Mouse (Mus musculus): ENCODE measurements around the gene Osbpl8. TPM values are rescaled to one million over a fixed set of nuclear protein-coding genes. Genes with fewer than 3 reads are reported as not detected.
"Not testable (repeated sequence)": the region's sequence is repeated elsewhere in the genome, so short reads cannot be mapped to it uniquely, and the experiment has no call there.

Gene Osbpl8
- polyA plus RNA-seq, 1 experiment, result 1.3 TPM

DNA sequence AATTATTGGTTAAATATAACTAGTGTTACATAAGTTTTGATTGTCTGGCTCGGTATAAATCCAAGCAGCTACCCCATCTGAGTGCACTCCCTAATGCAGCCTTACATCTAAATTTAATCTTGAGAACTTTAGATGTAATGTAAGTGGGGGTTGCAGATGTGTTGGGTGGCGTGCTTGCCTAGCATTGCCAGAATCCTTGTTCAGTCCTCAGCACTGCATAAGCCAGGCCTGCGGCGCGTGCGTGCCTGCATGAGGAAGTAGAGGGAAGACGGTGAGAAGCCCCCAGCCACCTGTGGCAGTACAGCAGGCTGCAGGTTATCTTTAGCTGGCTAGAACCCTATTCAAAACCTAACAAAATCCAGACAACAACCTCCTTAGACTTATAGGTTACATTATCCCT lies 13.5 kb downstream of the Osbpl8 start:
- H3K9me3 ChIP-seq, result no peaks in the 10 kb centered on the region
- TF ChIP-seq GATA1 (IDR thresholded peaks at IDR 0.05; ENCODE audit: borderline replicate concordance, low read length), result no peak
- TF ChIP-seq FLI1 (IDR thresholded peaks at IDR 0.05; ENCODE audit: low read length), result no peak
- no peaks in the 10 kb centered on the region for H3K27me3 ChIP-seq (replicated peaks)
- H3K36me3 ChIP-seq (replicated peaks; ENCODE audit: low read length), result peaks cover 13% of the 10 kb centered on the region
- H3K4me3 ChIP-seq (replicated peaks), result peak overlapping the region; percentile 53
- H3K4me1 ChIP-seq, result peaks cover 78% of the 10 kb centered on the region

DNA sequence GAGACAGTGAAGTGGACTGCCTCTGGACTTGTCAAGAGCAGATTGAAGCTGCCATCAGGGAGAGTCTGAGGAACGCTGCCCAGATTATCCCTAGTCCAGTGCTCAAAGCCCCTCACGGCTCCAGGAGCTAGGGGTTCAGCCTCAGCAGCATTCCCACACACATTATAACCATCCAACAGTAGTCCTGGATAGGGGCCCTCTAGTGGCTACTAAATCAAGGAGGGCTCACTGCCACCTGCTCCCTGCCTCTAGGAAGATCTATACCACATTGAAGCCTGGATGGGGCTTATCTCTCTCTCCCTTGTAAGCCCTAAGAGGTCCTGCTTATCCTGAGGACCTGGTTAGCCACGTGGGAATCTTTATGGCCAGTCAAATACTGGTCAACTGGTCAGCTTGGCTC lies 16.1 kb downstream of the Osbpl8 start:
- no peak overlapping the region for H3K4me3 ChIP-seq (replicated peaks)
- H3K36me3 ChIP-seq (replicated peaks; ENCODE audit: low read length), result peaks cover 13% of the 10 kb centered on the region
- peaks cover 81% of the 10 kb centered on the region for H3K4me1 ChIP-seq
- H3K27me3 ChIP-seq (replicated peaks), result no peaks in the 10 kb centered on the region
- no peaks in the 10 kb centered on the region for H3K9me3 ChIP-seq
- TF ChIP-seq FLI1 (IDR thresholded peaks at IDR 0.05; ENCODE audit: low read length) (no peak), GATA1 (IDR thresholded peaks at IDR 0.05; ENCODE audit: borderline replicate concordance, low read length) (no peak)

DNA sequence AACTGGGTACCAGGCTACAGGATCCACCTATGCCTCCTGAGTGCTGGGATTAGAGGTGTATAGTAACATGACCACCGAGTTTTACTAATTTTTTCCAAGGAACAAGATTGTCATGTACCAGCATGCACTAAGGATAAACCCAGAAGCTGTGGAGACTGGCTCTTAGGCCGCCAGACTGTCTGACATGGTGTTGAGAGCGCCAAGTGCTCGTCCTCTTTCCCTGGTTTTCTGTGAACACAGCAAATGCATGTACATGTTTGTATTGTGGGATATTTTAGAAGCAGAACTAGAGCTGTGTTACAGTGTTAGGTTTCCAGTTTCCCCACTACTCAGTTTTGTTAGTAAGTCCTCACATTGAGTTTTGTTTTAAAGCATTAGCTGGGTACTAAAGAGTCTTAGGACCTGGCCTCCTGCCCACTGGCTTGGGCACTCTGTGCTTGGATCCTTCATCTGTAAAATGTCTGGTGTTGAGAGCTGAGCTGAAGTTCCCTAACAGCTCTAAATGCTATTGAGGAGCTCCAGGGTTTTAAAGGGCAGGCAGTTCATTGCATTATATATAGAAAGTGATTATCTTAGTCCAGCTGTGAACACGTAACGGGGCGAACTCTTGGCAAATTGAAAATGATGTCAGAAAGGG lies 19.2 kb downstream of the Osbpl8 start:
- no peaks in the 10 kb centered on the region for H3K9me3 ChIP-seq
- TF ChIP-seq FLI1 (IDR thresholded peaks at IDR 0.05; ENCODE audit: low read length) (no peak), GATA1 (IDR thresholded peaks at IDR 0.05; ENCODE audit: borderline replicate concordance, low read length) (no peak)
- no peaks in the 10 kb centered on the region for H3K27me3 ChIP-seq (replicated peaks)
- peaks cover 18% of the 10 kb centered on the region for H3K36me3 ChIP-seq (replicated peaks; ENCODE audit: low read length)
- peaks cover 66% of the 10 kb centered on the region for H3K4me1 ChIP-seq
- H3K4me3 ChIP-seq (replicated peaks), result no peak overlapping the region

DNA sequence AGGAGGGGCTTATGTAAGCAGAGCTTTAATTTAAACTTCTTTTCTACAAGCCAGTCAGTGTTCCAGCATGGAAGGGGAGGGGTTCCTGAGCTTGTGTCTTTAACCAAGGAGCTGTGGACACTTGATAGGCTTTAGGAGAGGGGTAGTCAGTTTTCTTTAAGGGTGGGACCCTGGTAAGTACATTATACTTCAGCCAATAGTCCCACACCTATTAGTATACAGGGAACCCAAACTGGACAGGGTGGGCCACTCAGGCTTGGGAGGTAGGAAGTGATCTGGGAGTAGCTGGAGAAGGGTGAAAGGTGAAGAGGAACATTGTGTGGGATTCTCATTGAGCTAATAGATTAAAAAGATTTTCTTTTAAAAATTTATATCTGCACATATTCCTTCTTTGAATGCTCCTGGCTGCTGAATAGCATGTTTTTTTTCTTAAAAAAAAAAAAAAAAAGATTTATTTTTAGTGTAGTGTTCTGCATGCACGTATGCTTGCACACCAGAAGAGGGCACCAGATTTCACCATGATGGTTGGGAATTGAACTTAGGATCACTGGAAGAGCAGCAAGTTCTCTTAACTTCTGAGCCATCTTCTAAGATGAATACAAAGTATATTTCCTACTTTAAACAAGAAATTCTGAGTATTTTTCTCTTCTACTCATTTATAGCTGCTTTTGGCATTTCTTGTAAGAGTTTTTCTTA lies 21.2 kb downstream of the Osbpl8 start:
- TF ChIP-seq FLI1 (IDR thresholded peaks at IDR 0.05; ENCODE audit: low read length), result no peak
- TF ChIP-seq GATA1 (IDR thresholded peaks at IDR 0.05; ENCODE audit: borderline replicate concordance, low read length), result no peak
- H3K4me3 ChIP-seq (replicated peaks), result no peak overlapping the region
- H3K4me1 ChIP-seq, result peaks cover 56% of the 10 kb centered on the region
- no peaks in the 10 kb centered on the region for H3K27me3 ChIP-seq (replicated peaks)
- peaks cover 8% of the 10 kb centered on the region for H3K36me3 ChIP-seq (replicated peaks; ENCODE audit: low read length)
- H3K9me3 ChIP-seq, result no peaks in the 10 kb centered on the region

DNA sequence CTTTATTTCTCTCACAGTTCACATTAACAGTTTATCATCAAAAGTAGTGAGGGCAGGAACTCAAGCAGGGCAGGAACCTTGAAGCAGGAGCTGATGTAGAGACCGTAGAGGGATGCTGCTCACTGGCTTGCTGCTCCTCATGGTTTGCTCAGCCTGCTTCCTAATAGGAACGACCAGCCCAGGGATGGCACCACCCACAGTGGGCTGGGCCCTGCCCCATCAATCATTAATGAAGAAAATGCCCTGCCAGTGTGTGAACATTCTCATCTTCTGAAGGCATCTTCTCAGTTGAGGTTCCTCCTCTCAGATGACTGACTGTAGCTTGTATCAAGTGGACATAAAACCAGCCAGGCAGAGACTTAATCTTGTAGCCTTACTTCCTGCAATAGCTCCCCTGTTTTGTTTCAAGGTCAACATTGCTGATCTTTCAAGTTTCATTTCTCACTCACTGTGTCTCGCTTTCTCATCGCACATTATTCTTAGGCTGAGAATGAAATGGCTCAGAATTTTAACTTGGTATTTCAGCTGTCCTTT lies 24.5 kb downstream of the Osbpl8 start:
- Histone ChIP-seq H3K4me3 (replicated peaks) (peak overlapping the region; percentile 1), H3K4me1 (peaks cover 55% of the 10 kb centered on the region), H3K36me3 (replicated peaks; ENCODE audit: low read length) (peaks cover 7% of the 10 kb centered on the region), H3K27me3 (replicated peaks) (no peaks in the 10 kb centered on the region), H3K9me3 (no peaks in the 10 kb centered on the region)
- TF ChIP-seq GATA1 (IDR thresholded peaks at IDR 0.05; ENCODE audit: borderline replicate concordance, low read length) (no peak), FLI1 (IDR thresholded peaks at IDR 0.05; ENCODE audit: low read length) (no peak)

DNA sequence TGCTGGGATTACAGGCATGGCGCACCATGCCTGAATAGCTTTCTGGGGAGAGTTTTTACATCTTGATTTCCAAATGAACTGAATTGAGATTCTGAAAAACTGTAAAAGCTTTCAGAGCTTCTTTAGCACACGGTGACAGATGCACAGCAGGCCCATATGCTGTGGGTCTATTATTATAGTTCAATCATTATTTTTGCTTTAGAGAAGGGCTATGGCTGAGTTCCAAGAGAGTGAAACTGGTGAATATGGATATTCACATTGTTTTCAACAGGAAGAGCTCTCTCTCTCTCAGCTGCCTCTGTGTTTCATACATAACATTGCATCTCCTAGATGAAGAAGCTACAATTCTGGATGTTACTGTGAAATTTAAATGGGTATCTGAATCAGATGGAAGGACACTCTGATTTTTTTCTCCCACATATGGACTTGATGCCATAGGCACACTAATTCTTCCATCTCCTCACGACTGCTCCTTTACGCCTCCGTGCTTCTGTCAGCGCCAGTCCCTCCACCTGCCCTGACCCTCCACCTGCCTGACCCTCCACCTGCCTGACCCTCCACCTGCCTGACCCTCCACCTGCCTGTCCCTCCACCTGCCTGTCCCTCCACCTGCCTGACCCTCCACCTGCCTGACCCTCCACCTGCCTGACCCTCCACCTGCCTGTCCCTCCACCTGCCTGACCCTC lies 25.7 kb downstream of the Osbpl8 start:
- peaks cover 51% of the 10 kb centered on the region for H3K4me1 ChIP-seq
- no peak overlapping the region for H3K4me3 ChIP-seq (replicated peaks)
- H3K36me3 ChIP-seq (replicated peaks; ENCODE audit: low read length), result peaks cover 7% of the 10 kb centered on the region
- H3K27me3 ChIP-seq (replicated peaks), result no peaks in the 10 kb centered on the region
- no peaks in the 10 kb centered on the region for H3K9me3 ChIP-seq
- no peak for TF ChIP-seq FLI1 (IDR thresholded peaks at IDR 0.05; ENCODE audit: low read length)
- TF ChIP-seq GATA1 (IDR thresholded peaks at IDR 0.05; ENCODE audit: borderline replicate concordance, low read length), result no peak

DNA sequence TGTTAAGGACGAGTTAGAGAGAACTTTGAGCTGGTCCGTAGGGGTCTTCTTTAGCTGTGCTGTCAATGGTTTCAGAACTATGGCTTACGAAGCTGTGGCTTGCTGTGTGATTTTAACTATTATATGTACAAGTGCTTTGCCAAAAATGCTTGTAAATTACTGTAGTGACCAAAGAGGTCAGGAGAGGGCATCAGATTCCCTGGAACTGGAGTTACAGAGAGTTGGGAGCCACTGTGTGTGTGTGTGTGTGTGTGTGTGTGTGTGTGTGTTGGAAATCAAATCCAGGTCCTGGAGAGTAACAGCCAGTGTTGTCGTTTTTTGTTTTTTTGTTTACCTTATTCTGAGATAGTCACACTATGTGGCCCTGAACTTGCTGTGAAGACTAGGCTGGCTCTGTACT lies 29.0 kb downstream of the Osbpl8 start:
- Histone ChIP-seq H3K4me3 (replicated peaks) (no peak overlapping the region), H3K27me3 (replicated peaks) (no peaks in the 10 kb centered on the region), H3K4me1 (peaks cover 56% of the 10 kb centered on the region), H3K36me3 (replicated peaks; ENCODE audit: low read length) (peaks cover 29% of the 10 kb centered on the region), H3K9me3 (no peaks in the 10 kb centered on the region)
- TF ChIP-seq GATA1 (IDR thresholded peaks at IDR 0.05; ENCODE audit: borderline replicate concordance, low read length) (no peak), FLI1 (IDR thresholded peaks at IDR 0.05; ENCODE audit: low read length) (no peak)

DNA sequence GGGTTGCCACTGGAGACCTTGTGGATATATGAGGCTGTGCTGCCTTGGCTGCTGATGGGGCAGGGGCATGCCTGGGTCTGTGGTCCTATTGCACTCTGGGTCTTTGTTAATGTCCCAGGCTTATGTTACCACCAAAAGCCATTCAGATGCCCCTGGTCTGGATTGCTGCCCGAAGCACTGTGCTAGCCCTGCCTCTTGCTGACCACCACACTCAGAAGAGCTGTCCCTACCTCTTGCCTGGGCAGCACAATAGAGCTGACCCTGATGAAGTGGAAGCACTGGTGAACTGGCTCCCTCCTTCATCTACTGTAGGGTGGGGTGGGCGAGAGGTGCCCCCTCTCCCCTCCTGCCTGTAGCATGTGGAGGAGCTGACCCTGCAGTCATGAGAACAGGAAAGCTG lies 31.6 kb downstream of the Osbpl8 start:
- Histone ChIP-seq H3K27me3 (replicated peaks) (no peaks in the 10 kb centered on the region), H3K36me3 (replicated peaks; ENCODE audit: low read length) (peaks cover 30% of the 10 kb centered on the region), H3K4me1 (peaks cover 55% of the 10 kb centered on the region), H3K4me3 (replicated peaks) (no peak overlapping the region), H3K9me3 (no peaks in the 10 kb centered on the region)
- TF ChIP-seq GATA1 (IDR thresholded peaks at IDR 0.05; ENCODE audit: borderline replicate concordance, low read length) (no peak), FLI1 (IDR thresholded peaks at IDR 0.05; ENCODE audit: low read length) (no peak)

DNA sequence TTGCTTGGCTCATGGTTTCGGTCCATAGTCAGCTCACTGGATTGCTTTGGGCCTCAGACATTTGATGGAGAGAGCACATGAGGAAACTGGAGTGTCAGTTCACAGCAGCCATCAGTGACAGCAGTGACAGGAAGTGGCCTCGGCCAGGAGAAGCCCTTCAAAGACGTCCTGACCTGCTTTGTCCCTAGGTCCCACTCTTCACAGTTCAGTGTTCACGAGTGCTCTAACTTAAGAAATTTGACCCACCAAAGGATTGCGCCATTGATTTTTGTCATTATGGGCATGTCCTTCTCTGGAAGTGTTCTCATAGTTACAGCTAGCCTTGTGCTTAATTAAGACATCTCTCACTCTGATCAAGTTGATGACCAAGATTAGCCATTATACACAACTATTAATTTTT lies 34.2 kb downstream of the Osbpl8 start:
- not testable (repeated sequence) for H3K9me3 ChIP-seq; H3K4me3 ChIP-seq (replicated peaks); H3K27me3 ChIP-seq (replicated peaks)

DNA sequence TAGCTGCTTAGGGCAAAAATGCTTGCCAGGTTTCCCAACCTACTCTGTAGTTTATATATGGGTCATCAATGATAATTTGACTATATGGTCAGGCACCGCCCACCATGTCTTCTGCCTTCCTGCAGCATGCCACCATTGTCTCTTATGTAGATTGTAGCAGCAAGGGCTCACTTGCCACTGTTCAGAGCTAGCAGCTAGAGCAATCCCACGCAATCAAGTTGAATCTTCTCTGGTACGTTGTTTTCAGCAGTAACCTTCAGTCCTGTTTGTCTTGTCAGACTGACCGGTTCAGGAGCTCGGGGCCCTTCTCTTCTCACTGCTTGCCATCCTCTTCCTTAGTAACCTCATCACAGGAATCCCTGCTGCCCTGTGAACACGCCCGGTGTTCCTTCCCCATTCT lies 36.6 kb downstream of the Osbpl8 start:
- peaks cover 45% of the 10 kb centered on the region for H3K36me3 ChIP-seq (replicated peaks; ENCODE audit: low read length)
- H3K4me3 ChIP-seq (replicated peaks), result no peak overlapping the region
- no peak for TF ChIP-seq GATA1 (IDR thresholded peaks at IDR 0.05; ENCODE audit: borderline replicate concordance, low read length)
- TF ChIP-seq FLI1 (IDR thresholded peaks at IDR 0.05; ENCODE audit: low read length), result no peak
- no peaks in the 10 kb centered on the region for H3K9me3 ChIP-seq
- peaks cover 31% of the 10 kb centered on the region for H3K4me1 ChIP-seq
- no peaks in the 10 kb centered on the region for H3K27me3 ChIP-seq (replicated peaks)

More for the DNA sequence above, 34.2 kb downstream of the Osbpl8 start:
- Histone ChIP-seq H3K4me1 (peaks cover 45% of the 10 kb centered on the region), H3K36me3 (replicated peaks; ENCODE audit: low read length) (peaks cover 30% of the 10 kb centered on the region)
